Mouse (Mus musculus) liver, adult 2 months (tissue): ENCODE data around the gene Gramd4. TPM values are rescaled to one million over a fixed set of nuclear protein-coding genes. Genes with fewer than 3 reads are reported as not detected.

Experiments
- DNase-seq: peaks from one replicate; pipeline ENCODE4 v3.0.0-alpha.2; 2011; ENCODE audit warnings: low read depth, low spot score; ENCODE audit errors: extremely low read depth
- H3K27ac ChIP-seq: fragments of 200-500 bp; replicated peaks from 2 replicates; pipeline ENCODE4 v1.5.1; 2012; ENCODE audit warnings: low read depth, mild to moderate bottlenecking, control low read depth, inconsistent platforms, low read length; ENCODE audit not compliant: insufficient read depth
- H3K27me3 ChIP-seq: fragments of 200-500 bp; 2 replicates; pipeline ENCODE4 v1.6.1; 2012; ENCODE audit warnings: mild to moderate bottlenecking, moderate library complexity, low read length, inconsistent platforms; ENCODE audit not compliant: control insufficient read depth, insufficient read depth
- H3K36me3 ChIP-seq: fragments of 200-500 bp; 2 replicates; pipeline ENCODE4 v1.6.1; 2012; ENCODE audit warnings: low read length, inconsistent platforms; ENCODE audit not compliant: control insufficient read depth, insufficient read depth
- H3K4me1 ChIP-seq: fragments of 200-500 bp; 2 replicates; pipeline ENCODE4 v1.6.1; 2011; ENCODE audit warnings: low read length; ENCODE audit not compliant: control insufficient read depth, insufficient read depth
- H3K4me3 ChIP-seq: fragments of 200-500 bp; 2 replicates; pipeline ENCODE4 v1.5.1; 2011; ENCODE audit warnings: low read depth, mild to moderate bottlenecking, control low read depth, low read length, moderate library complexity; ENCODE audit not compliant: insufficient read depth
- H3K79me2 ChIP-seq: fragments of 200-500 bp; 2 replicates; pipeline ENCODE4 v1.6.1; 2012; ENCODE audit warnings: inconsistent platforms, mild to moderate bottlenecking, low read length, moderate library complexity; ENCODE audit not compliant: control insufficient read depth, insufficient read depth
- H3K9ac ChIP-seq: fragments of 200-500 bp; 2 replicates; pipeline ENCODE4 v1.6.1; 2012; ENCODE audit warnings: low read depth, mild to moderate bottlenecking, control low read depth, inconsistent platforms, low read length
- CTCF ChIP-seq: fragments of 200-500 bp; IDR thresholded peaks from 2 replicates; pipeline ENCODE4 v1.5.1; 2011; ENCODE audit warnings: low read depth, low read length, control low read depth
- POLR2A ChIP-seq: fragments of 200-500 bp; IDR thresholded peaks from 2 replicates; pipeline ENCODE4 v1.6.1; 2011; ENCODE audit warnings: low read length, control low read depth; ENCODE audit not compliant: insufficient read depth; ENCODE audit errors: extremely low read depth
- WGBS: fragments of 180-500 bp; shearing (Covaris S2); methylation state at CpG from one replicate; pipeline ENCODE4 v1.1.7; 2018; 5-methylcytosine and 5-hydroxymethylcytosine counted together
- polyA plus RNA-seq: library from polyadenylated mRNA; depleted of rRNA; stranded (reverse); fragments of >200 nt; gene quantifications from 2 replicates; pipeline ENCODE4 v1.2.3, GENCODE M21; 2012
- total RNA-seq: library from RNA; depleted of rRNA; stranded (reverse); fragments of >200 nt; gene quantifications from 2 replicates; pipeline ENCODE4 v1.2.3, GENCODE M21; 2014

The Gramd4 gene
- total and polyA plus RNA-seq, 2 experiments, result 2.4 to 6.0 TPM

GRCm38 (mm10) chr15:86169817-86170110 is 112.3 kb downstream of the Gramd4 start:
- Histone ChIP-seq H3K4me1 (peaks cover 6% of the 10 kb centered on the region), H3K9ac (no peak overlapping the region), H3K27me3 (no peaks in the 10 kb centered on the region), H3K4me3 (no peak overlapping the region), H3K27ac (peak overlapping the region; percentile 35), H3K36me3 (no peaks in the 10 kb centered on the region), H3K79me2 (no peaks in the 10 kb centered on the region; the same call in 1 of the 2 replicates)
- no peak for TF ChIP-seq CTCF
- no peak for TF ChIP-seq POLR2A
- peak; percentile 41 for DNase-seq
- 71% methylated on average over 4 of the region's 4 CpGs for WGBS

GRCm38 (mm10) chr15:86171316-86171715 is 113.8 kb downstream of the Gramd4 start:
- Histone ChIP-seq H3K27ac (no peak overlapping the region), H3K4me3 (no peak overlapping the region), H3K79me2 (no peaks in the 10 kb centered on the region; the same call in 1 of the 2 replicates), H3K9ac (no peak overlapping the region), H3K27me3 (no peaks in the 10 kb centered on the region), H3K36me3 (no peaks in the 10 kb centered on the region), H3K4me1 (peaks cover 15% of the 10 kb centered on the region)
- WGBS, result 90% methylated on average over 12 of the region's 12 CpGs
- no peak for TF ChIP-seq POLR2A
- TF ChIP-seq CTCF, result no peak
- no peak for DNase-seq

GRCm38 (mm10) chr15:86172124-86172523 is 114.6 kb downstream of the Gramd4 start:
- no peak for TF ChIP-seq POLR2A
- TF ChIP-seq CTCF, result no peak
- no peak overlapping the region for H3K4me3 ChIP-seq
- DNase-seq, result peak; percentile 74
- H3K9ac ChIP-seq, result no peak overlapping the region
- no peak overlapping the region for H3K27ac ChIP-seq
- H3K4me1 ChIP-seq, result peaks cover 22% of the 10 kb centered on the region
- 14% methylated on average over 3 of the region's 3 CpGs for WGBS
- no peaks in the 10 kb centered on the region for H3K27me3 ChIP-seq
- no peaks in the 10 kb centered on the region for H3K36me3 ChIP-seq
- no peaks in the 10 kb centered on the region; the same call in 1 of the 2 replicates for H3K79me2 ChIP-seq

- no peak overlapping the region for H3K9ac ChIP-seq
- no peaks in the 10 kb centered on the region for H3K79me2 ChIP-seq
- DNase-seq, result no peak
- 48% methylated on average over 5 of the region's 6 CpGs for WGBS
- H3K4me3 ChIP-seq, result no peak overlapping the region
- TF ChIP-seq POLR2A (no peak), CTCF (no peak)
- H3K27me3 ChIP-seq, result no peaks in the 10 kb centered on the region
- H3K4me1 ChIP-seq, result peaks cover 24% of the 10 kb centered on the region
- H3K36me3 ChIP-seq, result no peaks in the 10 kb centered on the region
- no peak overlapping the region for H3K27ac ChIP-seq
These were observed 115.0 kb downstream of the Gramd4 start for GRCm38 (mm10) chr15:86172526-86172925.

- no peaks in the 10 kb centered on the region for H3K79me2 ChIP-seq
- no peak overlapping the region for H3K9ac ChIP-seq
- H3K4me3 ChIP-seq, result no peak overlapping the region
- peaks cover 24% of the 10 kb centered on the region for H3K4me1 ChIP-seq
- no peak overlapping the region for H3K27ac ChIP-seq
- TF ChIP-seq CTCF (no peak), POLR2A (no peak)
- 48% methylated on average over 16 of the region's 16 CpGs for WGBS
- no peaks in the 10 kb centered on the region for H3K27me3 ChIP-seq
- no peaks in the 10 kb centered on the region for H3K36me3 ChIP-seq
- DNase-seq, result no peak
These were observed 115.9 kb downstream of the Gramd4 start for GRCm38 (mm10) chr15:86173136-86173985.
